Mouse (Mus musculus) CD4-positive naive resting alpha-beta T cell, adult 76 days (primary cell): ENCODE data around the gene Cdhr2. TPM values are rescaled to one million over a fixed set of nuclear protein-coding genes. Genes with fewer than 3 reads are reported as not detected.

Experiments used
- total RNA-seq: library from RNA; stranded (reverse); gene quantifications from one replicate; pipeline ENCODE4 v1.2.4, GENCODE M21; 2023

Cdhr2 gene
- not detected for total RNA-seq

GRCm38 (mm10) chr13:54701243-54701642 is at the start of gene Cdhr2:
Cdhr2 (plus strand) TSS chr13:54701461.

GRCm38 (mm10) chr13:54693558-54694347 is 7.5 kb upstream of the Cdhr2 start, which contains the start of gene Rnf44:
Rnf44 (minus strand) TSS chr13:54693907.

GRCm38 (mm10) chr13:54749864-54750411 is 48.7 kb downstream of the Cdhr2 start, which contains the start of gene Gprin1:
Gprin1 (minus strand) TSS chr13:54749874.

GRCm38 (mm10) chr13:54766192-54766768 is 65.0 kb downstream of the Cdhr2 start, which contains the start of gene Sncb:
Sncb (minus strand) TSS chr13:54766595.

GRCm38 (mm10) chr13:54783698-54784097 is 82.4 kb downstream of the Cdhr2 start, which contains the start of gene Eif4e1b:
Eif4e1b (plus strand) TSS chr13:54783998.

Other genes starting within 250 kb of the Cdhr2 start
- gene Thoc3, start 232.6 kb upstream of the Cdhr2 start, total RNA-seq, result 28.2 TPM
- gene Simc1, start 197.7 kb upstream of the Cdhr2 start, total RNA-seq, result 45.0 TPM
- gene 4833439L19Rik, start 136.0 kb upstream of the Cdhr2 start, total RNA-seq, result 31.2 TPM
- gene Arl10, start 126.4 kb upstream of the Cdhr2 start, total RNA-seq, result 3.0 TPM
- 11.6 TPM for gene Nop16, start 111.4 kb upstream of the Cdhr2 start, total RNA-seq
- gene Higd2a, start 111.3 kb upstream of the Cdhr2 start, total RNA-seq, result 78.3 TPM
- 40.4 TPM for gene Cltb, start 90.1 kb upstream of the Cdhr2 start, total RNA-seq
- 54.7 TPM for gene Faf2, start 79.7 kb upstream of the Cdhr2 start, total RNA-seq
- 228 TPM for gene Rnf44, start 7.6 kb upstream of the Cdhr2 start, total RNA-seq
- not detected for gene Gprin1, start 48.4 kb downstream of the Cdhr2 start, total RNA-seq
- not detected for gene Sncb, start 65.1 kb downstream of the Cdhr2 start, total RNA-seq
- gene Eif4e1b, start 82.5 kb downstream of the Cdhr2 start, total RNA-seq, result not detected
- gene Tspan17, start 87.9 kb downstream of the Cdhr2 start, total RNA-seq, result 1.5 TPM
- 2.8 TPM for gene Unc5a, start 247.9 kb downstream of the Cdhr2 start, total RNA-seq